Mouse (Mus musculus) hindbrain, embryonic 12.5 days (tissue): ENCODE data around the gene Ankrd22. TPM values are rescaled to one million over a fixed set of nuclear protein-coding genes. Genes with fewer than 3 reads are reported as not detected.

Source experiments
- ATAC-seq: fragments of 200-750 bp; cut with Nextera tagmentation; 2 replicates; pipeline ENCODE4 v1.8.0; 2017; ENCODE audit warnings: moderate TSS enrichment; ENCODE audit not compliant: low FRiP score
- H3K27ac ChIP-seq: fragments of 300-500 bp; sonication (generic); 2 replicates; pipeline ENCODE4 v1.5.1; 2016; ENCODE audit warnings: mild to moderate bottlenecking
- H3K27me3 ChIP-seq: fragments of 300-500 bp; sonication (generic); 2 replicates; pipeline ENCODE4 v1.6.1; 2016; ENCODE audit warnings: mild to moderate bottlenecking
- H3K36me3 ChIP-seq: fragments of 300-500 bp; sonication (generic); 2 replicates; pipeline ENCODE4 v1.6.1; 2016; ENCODE audit warnings: mild to moderate bottlenecking
- H3K4me1 ChIP-seq: fragments of 300-500 bp; sonication (generic); 2 replicates; pipeline ENCODE4 v1.6.1; 2016
- H3K4me2 ChIP-seq: fragments of 300-500 bp; sonication (generic); replicated peaks from 2 replicates; pipeline ENCODE4 v1.6.1; 2016; ENCODE audit warnings: mild to moderate bottlenecking
- H3K4me3 ChIP-seq: fragments of 300-500 bp; sonication (generic); 2 replicates; pipeline ENCODE4 v1.5.1; 2016; ENCODE audit warnings: mild to moderate bottlenecking
- H3K9ac ChIP-seq: fragments of 300-500 bp; sonication (generic); 2 replicates; pipeline ENCODE4 v1.6.1; 2016; ENCODE audit warnings: mild to moderate bottlenecking, moderate library complexity
- H3K9me3 ChIP-seq: fragments of 300-500 bp; sonication (generic); replicated peaks from 2 replicates; pipeline ENCODE4 v1.6.1; 2016; ENCODE audit warnings: mild to moderate bottlenecking
- WGBS: fragments of 180-500 bp; shearing (Covaris S2); methylation state at CpG from one replicate; pipeline ENCODE4 v1.1.7; 2016; 5-methylcytosine and 5-hydroxymethylcytosine counted together
- polyA plus RNA-seq: library from polyadenylated mRNA; unstranded; fragments of >200 nt; fragmentation: Nextera tagmentation; extraction: Ambion mirVana; gene quantifications from 2 replicates; pipeline ENCODE4 v1.2.1, GENCODE M21; 2016

Ankrd22 gene
- polyA plus RNA-seq, 1 experiment from 2014 or later: not detected

- Histone ChIP-seq H3K9me3 (no peaks in the 10 kb centered on the region), H3K4me2 (no peak overlapping the region), H3K27ac (no peak overlapping the region), H3K4me3 (no peak overlapping the region), H3K36me3 (no peaks in the 10 kb centered on the region), H3K27me3 (peaks cover 9% of the 10 kb centered on the region), H3K9ac (no peak overlapping the region), H3K4me1 (peaks cover 7% of the 10 kb centered on the region; the same call in 1 of the 2 replicates)
- ATAC-seq: no peak
- 72% methylated on average over 2 of the region's 2 CpGs for WGBS
These were observed 29.2 kb upstream of the Ankrd22 start for GRCm38 (mm10) chr19:34195031-34195430.

- Histone ChIP-seq H3K9ac (no peak overlapping the region), H3K4me2 (no peak overlapping the region), H3K4me1 (peaks cover 7% of the 10 kb centered on the region; the same call in 1 of the 2 replicates), H3K27me3 (peaks cover 9% of the 10 kb centered on the region), H3K27ac (no peak overlapping the region), H3K9me3 (no peaks in the 10 kb centered on the region), H3K4me3 (no peak overlapping the region), H3K36me3 (no peaks in the 10 kb centered on the region)
- 79% methylated on average over 6 of the region's 6 CpGs for WGBS
- ATAC-seq: no peak
These were observed 28.4 kb upstream of the Ankrd22 start for GRCm38 (mm10) chr19:34194132-34194745.

GRCm38 (mm10) chr19:34193683-34194082 is 27.8 kb upstream of the Ankrd22 start:
- H3K4me1 ChIP-seq: peaks cover 7% of the 10 kb centered on the region; the same call in 1 of the 2 replicates
- H3K27me3 ChIP-seq: peaks cover 9% of the 10 kb centered on the region
- no peak overlapping the region for H3K9ac ChIP-seq
- no peaks in the 10 kb centered on the region for H3K9me3 ChIP-seq
- no peak overlapping the region for H3K4me3 ChIP-seq
- H3K27ac ChIP-seq: no peak overlapping the region
- no peak for ATAC-seq
- WGBS: 58% methylated on average over 9 of the region's 9 CpGs
- H3K36me3 ChIP-seq: no peaks in the 10 kb centered on the region
- peak overlapping the region; percentile 99; the same call in 1 of the 2 replicates for H3K4me2 ChIP-seq

GRCm38 (mm10) chr19:34193149-34193548 is 27.3 kb upstream of the Ankrd22 start:
- no peak overlapping the region for H3K9ac ChIP-seq
- ATAC-seq: no peak
- peak overlapping the region; percentile 68 for H3K4me3 ChIP-seq
- peak overlapping the region; percentile 99 for H3K4me2 ChIP-seq
- H3K4me1 ChIP-seq: peaks cover 7% of the 10 kb centered on the region; the same call in 1 of the 2 replicates
- no peak overlapping the region for H3K27ac ChIP-seq
- H3K36me3 ChIP-seq: no peaks in the 10 kb centered on the region
- peaks cover 9% of the 10 kb centered on the region for H3K27me3 ChIP-seq
- no peaks in the 10 kb centered on the region for H3K9me3 ChIP-seq
- 9% methylated on average over 9 of the region's 9 CpGs for WGBS

- peak within 1 kb of the TSS; percentile 68 for H3K4me3 ChIP-seq
- peaks cover 9% of the 10 kb centered on the region for H3K27me3 ChIP-seq
- under 1% methylated on average over 62 of the region's 62 CpGs for WGBS
- H3K27ac ChIP-seq: 0 out of 2 replicates have a peak within 1 kb of the TSS, but pooled peaks have one; percentile 4
- H3K4me2 ChIP-seq: peak within 1 kb of the TSS; percentile 99
- peak within 1 kb of the TSS; percentile 67 for H3K9ac ChIP-seq
- H3K4me1 ChIP-seq: peaks cover 7% of the 10 kb centered on the region; the same call in 1 of the 2 replicates
- no peaks in the 10 kb centered on the region for H3K9me3 ChIP-seq
- H3K36me3 ChIP-seq: no peaks in the 10 kb centered on the region
- ATAC-seq: peak; percentile 89
These were observed 26.4 kb upstream of the Ankrd22 start, which contains the start of gene Stambpl1 for GRCm38 (mm10) chr19:34192008-34192963. Gene Stambpl1, plus strand, starts transcription at chr19:34192229.

- peaks cover 7% of the 10 kb centered on the region; the same call in 1 of the 2 replicates for H3K4me1 ChIP-seq
- WGBS: 24% methylated on average over 10 of the region's 10 CpGs
- no peak overlapping the region for H3K27ac ChIP-seq
- H3K4me3 ChIP-seq: peak overlapping the region; percentile 68
- H3K36me3 ChIP-seq: no peaks in the 10 kb centered on the region
- H3K9ac ChIP-seq: no peak overlapping the region; the same call in 1 of the 2 replicates
- H3K27me3 ChIP-seq: peaks cover 9% of the 10 kb centered on the region
- ATAC-seq: peak; percentile 33; the same call in 1 of the 2 replicates
- no peaks in the 10 kb centered on the region for H3K9me3 ChIP-seq
- peak overlapping the region; percentile 99 for H3K4me2 ChIP-seq
These were observed 25.8 kb upstream of the Ankrd22 start for GRCm38 (mm10) chr19:34191645-34192007.

- no peak overlapping the region for H3K9ac ChIP-seq
- H3K27me3 ChIP-seq: peaks cover 9% of the 10 kb centered on the region
These were observed 21.0 kb upstream of the Ankrd22 start for GRCm38 (mm10) chr19:34186845-34187244.

GRCm38 (mm10) chr19:34182490-34182889 is 16.6 kb upstream of the Ankrd22 start:
- H3K4me2 ChIP-seq: no peak overlapping the region
- H3K36me3 ChIP-seq: no peaks in the 10 kb centered on the region
- no peak overlapping the region for H3K9ac ChIP-seq
- no peak for ATAC-seq
- WGBS: 76% methylated on average over 5 of the region's 5 CpGs
- H3K4me1 ChIP-seq: no peaks in the 10 kb centered on the region
- no peak overlapping the region for H3K4me3 ChIP-seq
- H3K9me3 ChIP-seq: no peaks in the 10 kb centered on the region
- H3K27me3 ChIP-seq: no peaks in the 10 kb centered on the region
- no peak overlapping the region for H3K27ac ChIP-seq

More at GRCm38 (mm10) chr19:34186845-34187244, 21.0 kb upstream of the Ankrd22 start:
- Histone ChIP-seq H3K4me2 (no peak overlapping the region), H3K4me1 (peaks cover 2% of the 10 kb centered on the region; the same call in 1 of the 2 replicates), H3K4me3 (no peak overlapping the region), H3K27ac (no peak overlapping the region), H3K9me3 (no peaks in the 10 kb centered on the region), H3K36me3 (no peaks in the 10 kb centered on the region)
- WGBS: 94% methylated on average over 4 of the region's 4 CpGs
- no peak for ATAC-seq

GRCm38 (mm10) chr19:34181234-34181633 is 15.4 kb upstream of the Ankrd22 start:
- 90% methylated on average over 3 of the region's 3 CpGs for WGBS

GRCm38 (mm10) chr19:34180316-34180715 is 14.5 kb upstream of the Ankrd22 start:
- Histone ChIP-seq H3K4me3 (no peak overlapping the region), H3K9me3 (no peaks in the 10 kb centered on the region), H3K27me3 (no peaks in the 10 kb centered on the region), H3K4me1 (no peaks in the 10 kb centered on the region), H3K36me3 (no peaks in the 10 kb centered on the region), H3K27ac (no peak overlapping the region), H3K4me2 (no peak overlapping the region), H3K9ac (no peak overlapping the region)
- WGBS: 90% methylated on average over 2 of the region's 2 CpGs
- ATAC-seq: no peak

More at GRCm38 (mm10) chr19:34181234-34181633, 15.4 kb upstream of the Ankrd22 start:
- no peaks in the 10 kb centered on the region for H3K4me1 ChIP-seq
- no peak overlapping the region for H3K4me2 ChIP-seq
- H3K9ac ChIP-seq: no peak overlapping the region
- H3K4me3 ChIP-seq: no peak overlapping the region
- H3K27ac ChIP-seq: no peak overlapping the region
- no peaks in the 10 kb centered on the region for H3K9me3 ChIP-seq
- ATAC-seq: no peak
- H3K36me3 ChIP-seq: no peaks in the 10 kb centered on the region
- H3K27me3 ChIP-seq: no peaks in the 10 kb centered on the region

GRCm38 (mm10) chr19:34179136-34179535 is 13.3 kb upstream of the Ankrd22 start:
- no peak for ATAC-seq
- H3K9me3 ChIP-seq: no peaks in the 10 kb centered on the region
- H3K4me2 ChIP-seq: no peak overlapping the region
- 91% methylated on average over 4 of the region's 4 CpGs for WGBS
- H3K27ac ChIP-seq: no peak overlapping the region
- no peaks in the 10 kb centered on the region for H3K36me3 ChIP-seq
- no peak overlapping the region for H3K9ac ChIP-seq
- H3K27me3 ChIP-seq: no peaks in the 10 kb centered on the region
- no peaks in the 10 kb centered on the region for H3K4me1 ChIP-seq
- no peak overlapping the region for H3K4me3 ChIP-seq

- H3K36me3 ChIP-seq: no peaks in the 10 kb centered on the region
- no peaks in the 10 kb centered on the region for H3K4me1 ChIP-seq
- ATAC-seq: no peak
- no peak overlapping the region for H3K4me3 ChIP-seq
- 78% methylated on average over 3 of the region's 3 CpGs for WGBS
- no peaks in the 10 kb centered on the region for H3K27me3 ChIP-seq
- H3K27ac ChIP-seq: no peak overlapping the region
- no peak overlapping the region for H3K4me2 ChIP-seq
- H3K9ac ChIP-seq: no peak overlapping the region
- no peaks in the 10 kb centered on the region for H3K9me3 ChIP-seq
These were observed 8.2 kb upstream of the Ankrd22 start for GRCm38 (mm10) chr19:34174004-34174403.
